Mouse (Mus musculus): ENCODE measurements around the gene Chek1.

Chek1 gene

DNA sequence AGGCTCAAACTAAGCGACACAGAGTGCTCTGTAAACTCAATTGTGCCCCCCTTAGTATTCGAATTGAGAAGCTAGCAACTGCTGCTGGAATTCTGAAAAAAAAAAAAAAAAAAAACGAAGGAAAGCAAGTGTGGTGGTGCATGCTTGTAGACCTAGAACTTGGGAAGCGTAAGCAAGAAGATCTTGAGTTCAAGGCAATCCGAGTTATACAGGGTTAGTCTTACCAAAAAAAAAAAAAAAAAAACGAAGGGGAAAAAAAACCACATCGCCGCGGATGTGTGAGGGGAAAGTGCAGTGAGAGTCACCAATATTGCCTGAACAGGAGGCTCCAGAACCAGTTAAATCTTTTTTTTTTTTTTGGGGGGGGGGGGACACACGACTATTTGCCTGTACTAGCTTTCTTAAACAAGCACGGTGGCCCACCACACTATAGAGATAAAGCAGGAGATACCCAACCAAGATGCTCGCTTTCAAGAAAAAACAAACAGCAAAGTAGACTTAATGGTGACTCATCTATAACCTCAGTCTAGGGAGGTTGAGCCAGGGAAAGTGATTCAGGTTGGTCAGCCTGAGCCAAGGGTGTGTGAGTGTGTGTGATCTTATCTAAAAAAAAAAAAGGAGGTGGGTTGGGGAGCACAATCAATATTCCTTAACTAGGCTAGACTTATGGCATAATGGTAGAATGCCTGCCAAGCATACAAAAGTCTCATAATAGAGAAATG, at the start of gene Chek1:
Gene Chek1 (minus strand): TSS at position 32 of the 722 bp plus-strand sequence.
- peak; percentile 4 for DNase-seq (ENCODE audit: low spot score)

DNA sequence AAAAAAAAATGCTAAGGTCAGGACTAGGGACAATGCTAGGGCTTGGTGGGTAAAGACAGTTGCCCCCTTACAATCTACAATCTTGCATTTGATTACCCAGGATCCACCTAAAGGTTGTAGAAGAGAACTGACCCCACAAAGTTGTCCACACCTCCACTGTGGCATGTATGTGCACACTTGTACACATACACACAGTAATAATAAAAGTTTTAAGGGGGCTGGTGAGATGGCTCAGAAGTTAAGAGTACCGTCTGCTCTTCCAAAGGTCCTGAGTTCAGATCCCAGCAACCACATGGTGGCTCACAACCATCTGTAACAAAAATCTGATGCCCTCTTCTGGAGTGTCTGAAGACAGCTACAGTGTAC, 42.2 kb upstream of the Chek1 start:
- no peak for DNase-seq (ENCODE audit: low spot score)

DNA sequence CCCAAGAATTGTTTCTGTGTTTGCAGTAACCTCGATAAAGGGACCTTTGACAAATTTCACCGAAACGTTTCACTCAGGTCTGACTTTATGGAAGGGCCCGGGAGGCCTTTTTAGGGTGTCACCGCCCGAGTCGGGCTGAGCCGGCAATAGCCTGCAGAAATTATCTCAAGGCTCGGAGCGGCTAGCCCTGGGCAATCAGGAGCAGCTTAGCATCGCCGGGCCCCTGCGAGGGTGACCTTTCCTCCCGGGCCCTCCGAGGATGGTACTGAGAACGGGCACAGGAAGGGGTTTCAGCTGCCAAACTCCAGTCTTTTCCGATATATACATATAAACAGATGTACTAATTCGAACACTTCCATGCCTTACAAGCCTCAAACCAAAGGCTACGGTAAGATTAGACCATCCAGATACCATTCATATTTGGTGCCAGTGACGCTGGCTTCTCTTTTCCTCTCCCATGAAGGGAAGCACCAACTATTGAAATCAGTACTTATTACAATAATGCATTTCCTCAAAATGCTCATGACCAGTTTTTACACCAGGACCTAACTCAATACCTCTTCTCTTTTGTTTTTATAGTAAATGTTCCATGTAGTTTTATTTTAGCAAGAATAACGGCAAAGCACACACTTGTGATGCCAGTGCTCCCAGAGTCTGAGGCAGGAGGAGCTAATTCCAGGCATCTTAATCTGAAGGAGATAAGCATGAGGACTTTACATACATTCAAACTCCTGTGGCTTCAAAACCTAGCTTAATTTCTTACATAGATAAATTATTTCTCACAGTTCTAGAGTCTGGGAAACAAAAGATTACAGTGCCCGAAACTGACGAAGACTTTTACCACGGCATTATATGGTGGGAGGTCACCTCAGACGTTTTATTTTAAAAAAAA, 41.5 kb upstream of the Chek1 start:
- peak; percentile 39 for DNase-seq (ENCODE audit: low spot score)

DNA sequence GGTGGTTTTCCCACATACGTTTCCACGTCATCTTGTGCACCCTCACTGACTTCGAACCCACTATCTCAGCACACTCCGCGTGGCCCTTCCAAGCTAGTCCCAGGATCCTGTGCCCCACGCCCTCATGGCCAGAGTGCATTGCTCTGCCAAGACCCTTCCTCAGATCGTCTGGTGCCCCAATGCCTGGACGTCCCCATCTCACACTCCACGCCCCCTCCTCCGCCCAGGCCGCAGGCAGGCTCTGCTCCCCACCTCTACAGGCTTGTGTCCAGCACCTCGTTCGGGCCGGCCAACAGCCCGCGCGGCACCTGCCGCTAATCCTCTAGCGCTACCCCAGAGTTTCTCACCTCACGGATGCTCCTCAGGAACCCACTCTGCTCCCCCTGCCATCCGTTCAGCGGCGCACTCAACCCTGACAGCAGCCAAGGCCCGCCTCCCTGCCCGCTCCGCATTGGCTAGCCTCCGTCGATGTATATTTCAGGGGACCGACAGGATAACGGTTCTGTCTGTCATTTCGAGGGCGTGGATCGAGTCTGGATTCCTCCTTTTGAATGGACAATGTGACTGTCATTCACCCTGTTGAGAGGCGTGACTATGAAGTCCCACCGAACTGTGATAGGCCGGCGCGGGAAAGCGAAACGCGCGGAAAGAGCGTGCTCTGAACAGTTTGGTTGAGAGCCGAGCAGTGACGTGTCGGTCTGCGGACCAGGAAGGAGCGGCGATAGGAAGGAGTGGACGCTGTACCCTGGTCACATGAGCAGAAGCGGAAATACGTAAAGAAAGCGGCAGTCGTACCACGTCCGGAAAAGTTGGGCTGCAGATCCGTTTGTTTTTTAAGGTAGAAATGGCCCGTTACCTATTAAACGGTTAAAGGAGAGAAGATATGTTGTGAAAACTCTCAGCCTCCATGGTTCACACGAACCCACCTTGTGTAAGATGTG, 40.6 kb upstream of the Chek1 start, which contains the start of gene Stt3a:
Gene Stt3a (minus strand): TSS at position 477 of the 941 bp plus-strand sequence.
- DNase-seq (ENCODE audit: low spot score) = peak; percentile 100

DNA sequence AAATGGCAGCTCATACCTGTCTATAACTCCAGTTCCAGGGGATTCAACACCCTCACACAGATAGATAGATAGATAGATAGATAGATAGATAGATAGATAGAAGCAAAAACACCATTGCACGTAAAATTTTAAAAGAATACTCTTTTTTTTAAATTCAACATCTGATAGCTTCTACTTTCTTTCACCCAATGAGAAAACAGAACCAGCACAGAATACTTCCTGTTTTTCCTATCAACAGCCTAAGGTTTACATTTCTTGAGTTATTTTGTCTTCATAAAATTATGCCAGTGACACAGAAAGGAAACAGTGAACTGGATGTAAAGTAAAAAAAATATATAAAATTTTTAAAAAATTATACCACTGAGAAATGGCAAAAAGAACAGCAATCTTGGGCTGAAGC, 37.5 kb upstream of the Chek1 start:
- no peak for DNase-seq (ENCODE audit: low spot score)

DNA sequence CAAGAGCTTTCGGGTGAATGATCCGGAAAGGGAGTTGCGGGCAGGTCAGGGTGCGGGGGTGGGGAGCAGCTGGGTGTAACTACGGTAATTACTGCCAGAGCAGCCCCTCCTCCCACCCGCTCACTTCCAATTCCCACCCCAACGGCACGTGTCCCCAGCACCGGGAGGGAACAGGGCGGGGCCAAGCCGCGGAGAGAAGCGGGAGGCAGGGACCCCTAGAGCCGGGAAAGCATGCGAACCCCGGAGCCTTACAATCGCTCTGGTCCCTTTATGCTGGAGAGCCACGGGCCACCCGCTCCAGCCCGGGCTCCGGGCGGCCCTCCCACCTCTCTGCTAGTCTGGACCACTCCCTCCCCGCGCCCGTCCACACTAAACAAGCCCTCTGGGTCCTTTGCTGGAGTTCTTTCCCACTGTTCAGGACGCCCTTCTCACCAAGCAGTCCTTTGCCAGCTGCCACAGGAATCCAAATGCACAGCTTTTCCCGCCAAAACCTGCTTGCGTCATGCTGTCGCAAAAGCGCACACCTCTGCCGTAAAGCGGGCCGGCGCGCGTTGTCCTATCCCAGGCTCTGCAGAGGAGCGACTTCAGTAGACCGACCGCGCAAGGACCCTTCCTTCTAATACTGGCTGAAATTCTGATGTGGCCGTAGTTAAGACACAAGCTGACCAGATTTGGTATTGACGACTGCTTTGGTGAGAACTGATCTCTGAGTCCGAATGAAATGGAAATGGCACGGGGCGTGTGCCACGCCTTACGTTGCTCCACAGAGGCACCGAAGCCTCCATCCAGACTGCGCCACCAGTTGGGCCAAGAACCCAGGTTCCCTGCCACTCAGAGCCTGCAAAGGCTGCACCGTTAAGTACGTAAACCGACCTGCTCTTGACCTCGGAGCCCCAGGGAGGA, 483 bp downstream of the Chek1 start:
- peak; percentile 90 for DNase-seq (ENCODE audit: low spot score)

DNA sequence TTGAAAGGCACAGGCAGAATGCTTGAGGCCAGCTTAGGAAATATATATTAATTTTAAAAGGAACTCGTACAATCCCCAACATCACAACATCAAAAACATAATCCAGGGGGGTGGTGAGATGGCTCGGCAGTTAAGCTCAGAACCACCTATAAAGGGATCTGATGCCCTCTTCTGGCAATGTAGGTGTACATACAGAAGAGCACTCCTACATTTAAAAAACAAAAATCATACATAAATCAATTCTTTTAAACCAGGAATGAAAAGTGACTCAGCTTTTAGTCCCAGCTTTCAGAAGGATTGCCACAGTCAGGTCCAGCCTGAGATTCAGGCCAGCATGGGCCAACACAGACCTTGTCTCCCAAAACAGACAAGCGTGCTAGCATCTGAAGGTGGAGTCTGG, 10.2 kb downstream of the Chek1 start:
- no peak for DNase-seq (ENCODE audit: low spot score)

DNA sequence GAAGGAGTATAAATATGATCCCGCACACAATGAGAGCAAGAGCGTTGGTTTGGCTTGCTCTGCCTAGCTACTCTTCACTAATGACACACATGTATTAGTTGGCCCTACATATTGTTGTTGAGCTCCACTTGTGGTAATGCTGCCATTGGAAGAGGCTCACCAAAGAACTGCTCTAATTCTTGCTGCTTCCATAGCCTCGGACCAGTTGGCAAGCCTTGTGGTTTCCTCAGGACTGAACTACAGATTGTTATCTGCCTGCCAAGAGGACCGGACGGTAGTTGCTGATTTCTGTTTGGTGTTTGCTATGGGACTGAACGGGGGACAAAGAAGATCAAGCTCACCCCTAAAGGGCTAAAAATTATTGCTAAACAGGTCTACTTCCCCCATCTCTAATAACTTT, 19.6 kb downstream of the Chek1 start:
- DNase-seq (ENCODE audit: low spot score) = no peak

DNA sequence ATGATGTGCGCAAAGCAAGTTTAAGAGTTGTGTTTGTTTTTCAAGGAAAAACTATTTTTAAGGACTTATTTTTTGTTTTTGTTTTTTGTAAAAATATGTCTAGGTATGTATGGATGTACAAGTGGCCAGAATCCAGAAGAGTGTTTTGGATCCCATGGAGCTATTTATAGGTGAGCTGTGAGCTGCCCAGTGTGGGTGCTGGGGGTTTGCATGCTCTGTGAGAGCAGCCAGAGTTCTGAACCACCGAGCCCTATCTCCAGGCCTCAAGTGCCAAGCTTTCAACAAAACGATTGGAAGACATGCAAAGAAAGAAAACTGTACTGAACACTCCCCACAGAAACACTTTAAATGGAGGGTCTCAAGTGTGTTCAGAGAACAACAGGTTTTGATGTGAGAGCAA, 20.9 kb downstream of the Chek1 start:
- no peak for DNase-seq (ENCODE audit: low spot score)

DNA sequence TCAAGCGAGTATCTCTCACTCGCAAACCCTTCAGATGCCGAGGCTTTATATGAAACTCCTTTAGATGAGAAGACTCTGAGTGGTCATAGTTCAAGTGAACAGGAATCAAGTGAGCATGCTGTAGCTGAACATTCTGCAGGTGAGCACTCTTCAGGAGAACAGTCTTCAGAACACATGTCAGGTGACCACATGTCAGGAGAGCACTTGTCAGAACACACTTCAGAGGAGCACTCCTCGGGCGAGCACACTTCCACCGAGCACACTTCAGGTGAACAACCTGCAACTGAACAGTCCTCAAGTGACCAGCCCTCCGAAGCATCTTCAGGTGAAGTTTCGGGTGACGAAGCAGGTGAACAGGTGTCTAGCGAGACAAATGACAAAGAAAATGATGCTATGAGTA, 32.6 kb downstream of the Chek1 start:
- DNase-seq (ENCODE audit: low spot score) = no peak

DNA sequence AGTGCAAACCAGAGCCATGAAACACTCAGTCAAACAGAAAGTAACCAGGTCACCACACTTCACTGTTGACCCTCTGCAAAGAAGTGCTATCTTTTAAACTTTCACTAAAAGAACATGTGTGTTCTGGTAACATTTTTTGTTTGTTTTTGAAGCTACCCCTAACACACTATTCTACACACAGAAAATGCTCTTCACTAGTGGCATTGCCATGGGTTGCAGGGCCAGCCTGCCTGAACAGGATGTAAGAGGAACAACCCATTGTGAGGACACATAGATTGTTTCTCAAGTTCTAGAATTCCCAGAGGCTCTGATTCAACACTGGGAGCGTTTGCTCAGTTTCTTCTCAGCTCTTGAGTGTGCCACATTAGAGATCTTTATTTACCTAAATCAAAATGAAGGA, 33.9 kb downstream of the Chek1 start, which contains the start of gene Acrv1:
Gene Acrv1 (plus strand): TSS at position 301 of the 400 bp plus-strand sequence.
- no peak for DNase-seq (ENCODE audit: low spot score)

DNA sequence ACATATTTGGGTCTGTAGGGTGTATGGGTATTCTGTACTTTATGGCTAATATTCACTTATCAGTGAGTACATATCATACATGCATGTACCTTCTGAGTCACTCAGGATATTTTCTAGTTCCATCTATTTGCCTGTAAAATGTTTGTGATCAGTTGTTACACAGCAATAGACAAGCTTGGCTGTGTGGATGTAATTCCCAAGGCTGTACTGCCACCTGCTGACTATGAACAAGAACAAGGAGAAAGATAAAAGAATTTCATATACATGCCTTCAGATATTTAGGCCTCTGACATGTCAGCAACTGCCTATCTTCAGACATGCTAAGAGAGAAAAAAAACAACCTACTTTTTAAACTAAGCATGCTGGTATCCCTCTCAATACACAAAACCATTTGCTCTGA, 39.5 kb downstream of the Chek1 start:
- DNase-seq (ENCODE audit: low spot score) = peak; percentile 29

DNA sequence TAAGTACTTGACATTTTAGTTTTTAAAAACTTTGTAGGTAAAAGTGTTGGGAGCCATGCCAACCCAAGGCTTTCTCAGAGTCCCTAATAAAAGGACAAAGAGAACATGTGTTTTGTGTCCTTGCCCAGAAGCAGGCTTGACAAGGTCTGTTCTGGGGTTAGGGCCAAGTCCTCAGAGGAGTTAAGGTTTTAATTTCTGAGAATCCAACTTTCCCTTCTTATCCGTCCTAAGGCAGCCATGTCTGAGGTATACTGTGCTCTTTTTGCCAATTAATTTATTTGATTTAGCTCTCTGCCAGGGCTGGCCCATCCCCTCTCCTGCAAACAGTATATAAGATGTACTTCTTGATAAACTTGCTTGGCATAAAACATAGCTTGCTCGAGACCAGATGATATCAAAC, 45.4 kb downstream of the Chek1 start:
- DNase-seq (ENCODE audit: low spot score) = peak; percentile 69
